Mouse (Mus musculus): ENCODE data around the gene Ski. TPM values are rescaled to one million over a fixed set of nuclear protein-coding genes. Genes with fewer than 3 reads are reported as not detected.

Ski gene
- total RNA-seq, 2 experiments from 2014 or later: 128 to 136 TPM

- TF ChIP-seq CTCF (conservative IDR thresholded peaks at IDR 0.05): no peak
- Histone ChIP-seq H3K27ac (peak overlapping the region; percentile 85), H3K4me3 (no peak overlapping the region)
- DNase-seq (ENCODE audit: low spot score in 2 of 2): no peak
Measured at GRCm38 (mm10) chr4:155176210-155176609, 46.2 kb downstream of the Ski start.

- TF ChIP-seq CTCF (conservative IDR thresholded peaks at IDR 0.05): no peak
- Histone ChIP-seq H3K4me3 (no peak overlapping the region; the same call in 1 of the 2 replicates), H3K27ac (peak overlapping the region; percentile 89)
- DNase-seq (ENCODE audit: low spot score in 2 of 2): no peak
Measured at GRCm38 (mm10) chr4:155173822-155174785, 48.3 kb downstream of the Ski start.

- TF ChIP-seq CTCF (conservative IDR thresholded peaks at IDR 0.05): no peak
- peak overlapping the region; percentile 33 for H3K4me3 ChIP-seq
- DNase-seq (ENCODE audit: low spot score in 2 of 2): peak; percentile 60 to 66
- H3K27ac ChIP-seq: peak overlapping the region; percentile 89
Measured at GRCm38 (mm10) chr4:155172909-155173821, 49.2 kb downstream of the Ski start.

GRCm38 (mm10) chr4:155171961-155172533 is 50.3 kb downstream of the Ski start:
- peak in 1 of 2 experiments; percentile 59 for DNase-seq (ENCODE audit: low spot score in 2 of 2)
- TF ChIP-seq CTCF (conservative IDR thresholded peaks at IDR 0.05): no peak
- Histone ChIP-seq H3K4me3 (0 out of 2 replicates have a peak overlapping the region, but pooled peaks have one; percentile 33), H3K27ac (peak overlapping the region; percentile 89)

- no peak for DNase-seq (ENCODE audit: low spot score in 2 of 2)
- H3K27ac ChIP-seq: no peak overlapping the region
- TF ChIP-seq CTCF (conservative IDR thresholded peaks at IDR 0.05): no peak
- no peak overlapping the region for H3K4me3 ChIP-seq
Measured at GRCm38 (mm10) chr4:155170614-155171212, 51.7 kb downstream of the Ski start.

- no peak for DNase-seq (ENCODE audit: low spot score in 2 of 2)
- no peak for TF ChIP-seq CTCF (conservative IDR thresholded peaks at IDR 0.05)
Measured at GRCm38 (mm10) chr4:155168835-155169252, 53.5 kb downstream of the Ski start.

GRCm38 (mm10) chr4:155165861-155166260 is 56.5 kb downstream of the Ski start:
- no peak for DNase-seq (ENCODE audit: low spot score in 2 of 2)
- no peak for TF ChIP-seq CTCF (conservative IDR thresholded peaks at IDR 0.05)
- H3K4me3 ChIP-seq: no peak overlapping the region
- no peak overlapping the region for H3K27ac ChIP-seq

More at GRCm38 (mm10) chr4:155168835-155169252, 53.5 kb downstream of the Ski start:
- Histone ChIP-seq H3K27ac (no peak overlapping the region), H3K4me3 (no peak overlapping the region)

GRCm38 (mm10) chr4:155164550-155164949 is 57.8 kb downstream of the Ski start:
- no peak for TF ChIP-seq CTCF (conservative IDR thresholded peaks at IDR 0.05)
- Histone ChIP-seq H3K4me3 (no peak overlapping the region), H3K27ac (peak overlapping the region; percentile 12; the same call in 1 of the 2 replicates)
- DNase-seq (ENCODE audit: low spot score in 2 of 2): no peak

- no peak for DNase-seq (ENCODE audit: low spot score in 2 of 2)
- H3K27ac ChIP-seq: peak overlapping the region; percentile 64; the same call in 1 of the 2 replicates
- no peak for TF ChIP-seq CTCF (conservative IDR thresholded peaks at IDR 0.05)
- no peak overlapping the region for H3K4me3 ChIP-seq
Measured at GRCm38 (mm10) chr4:155163685-155164084, 58.7 kb downstream of the Ski start.

GRCm38 (mm10) chr4:155163320-155163651 is 59.1 kb downstream of the Ski start:
- peak overlapping the region; percentile 64 for H3K27ac ChIP-seq
- no peak for TF ChIP-seq CTCF (conservative IDR thresholded peaks at IDR 0.05)
- no peak overlapping the region for H3K4me3 ChIP-seq
- DNase-seq (ENCODE audit: low spot score in 2 of 2): no peak

GRCm38 (mm10) chr4:155162433-155163319 is 59.7 kb downstream of the Ski start:
- no peak for TF ChIP-seq CTCF (conservative IDR thresholded peaks at IDR 0.05)
- Histone ChIP-seq H3K4me3 (no peak overlapping the region), H3K27ac (peak overlapping the region; percentile 64)
- DNase-seq (ENCODE audit: low spot score in 2 of 2): no peak
